Mouse (Mus musculus) liver, postnatal 0 days (tissue): ENCODE measurements around the gene Nxf1.

Experiments
- CTCF ChIP-seq: sonication (generic); IDR thresholded peaks from 2 replicates; pipeline ENCODE4 v1.5.1; 2016; ENCODE audit warnings: antibody characterized with exemption, low read depth
- EP300 ChIP-seq: IDR thresholded peaks from 2 replicates; pipeline ENCODE4 v1.6.1; 2016; ENCODE audit warnings: antibody characterized with exemption, low read depth, mild to moderate bottlenecking

DNA sequence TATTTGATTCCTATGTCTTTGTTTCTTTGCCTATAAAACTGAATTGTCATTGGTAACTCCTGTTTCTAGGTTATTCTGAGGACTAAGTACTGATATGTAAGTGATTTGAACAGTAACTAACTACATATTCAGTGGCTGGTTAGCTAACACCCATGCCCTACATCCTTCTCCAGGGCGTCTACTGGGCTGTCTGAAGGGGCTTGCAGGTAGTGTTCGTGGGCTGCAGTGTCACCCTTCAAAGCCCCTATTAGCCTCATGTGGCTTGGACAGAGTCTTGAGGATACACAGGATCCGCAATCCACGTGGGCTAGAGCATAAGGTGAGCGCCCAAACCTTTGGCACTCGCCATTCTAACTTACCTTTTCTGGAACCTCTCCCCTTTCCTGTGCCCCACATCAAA is 17.2 kb upstream of the Nxf1 start:
- TF ChIP-seq CTCF (no peak), EP300 (no peak)
